Mouse (Mus musculus): ENCODE measurements around the gene Fndc3b.
"Not testable (repeated sequence)": the region's sequence is repeated elsewhere in the genome, so short reads cannot be mapped to it uniquely, and the experiment has no call there.

The Fndc3b gene

DNA sequence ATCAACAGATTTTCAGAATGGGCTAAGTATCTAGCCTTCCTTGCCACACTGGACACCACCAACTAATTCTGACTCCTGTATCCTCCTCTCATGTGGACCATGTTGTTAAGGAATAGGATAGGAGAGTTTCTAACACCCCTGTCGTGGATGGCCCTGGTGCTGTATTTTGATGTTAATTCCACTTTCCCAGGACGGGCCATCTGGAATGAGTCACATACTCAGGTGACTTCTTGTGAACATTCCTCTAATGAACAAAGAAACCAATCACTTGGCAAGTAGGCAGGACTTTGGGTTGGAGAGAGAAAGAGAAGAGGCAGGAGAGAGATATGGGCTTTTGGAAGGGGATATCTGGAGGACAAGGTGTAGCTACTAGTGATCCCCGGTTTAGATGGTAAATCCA, 204.2 kb downstream of the Fndc3b start:
- in situ Hi-C loops (cut with MboI, MseI): no loop called here

DNA sequence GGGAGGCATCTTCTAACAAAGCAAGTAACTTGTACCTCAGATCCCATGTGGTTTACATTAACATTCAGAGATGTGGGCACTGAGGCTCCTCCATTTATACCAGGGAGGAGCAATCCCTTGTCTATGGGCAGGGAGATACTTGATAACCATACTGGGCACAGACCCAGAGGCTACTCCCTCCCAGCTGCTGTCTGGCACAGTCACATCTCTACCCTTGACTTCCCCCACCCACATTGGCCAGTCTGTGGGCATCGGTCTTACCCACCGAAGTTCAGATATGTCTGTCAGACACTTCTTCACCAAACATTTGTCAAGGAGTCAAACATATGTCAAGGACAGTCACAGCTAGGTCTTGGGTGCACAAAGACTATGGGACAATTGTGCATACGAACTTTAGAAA, 205.5 kb downstream of the Fndc3b start:
- in situ Hi-C loops (cut with MboI, MseI): no loop called here

DNA sequence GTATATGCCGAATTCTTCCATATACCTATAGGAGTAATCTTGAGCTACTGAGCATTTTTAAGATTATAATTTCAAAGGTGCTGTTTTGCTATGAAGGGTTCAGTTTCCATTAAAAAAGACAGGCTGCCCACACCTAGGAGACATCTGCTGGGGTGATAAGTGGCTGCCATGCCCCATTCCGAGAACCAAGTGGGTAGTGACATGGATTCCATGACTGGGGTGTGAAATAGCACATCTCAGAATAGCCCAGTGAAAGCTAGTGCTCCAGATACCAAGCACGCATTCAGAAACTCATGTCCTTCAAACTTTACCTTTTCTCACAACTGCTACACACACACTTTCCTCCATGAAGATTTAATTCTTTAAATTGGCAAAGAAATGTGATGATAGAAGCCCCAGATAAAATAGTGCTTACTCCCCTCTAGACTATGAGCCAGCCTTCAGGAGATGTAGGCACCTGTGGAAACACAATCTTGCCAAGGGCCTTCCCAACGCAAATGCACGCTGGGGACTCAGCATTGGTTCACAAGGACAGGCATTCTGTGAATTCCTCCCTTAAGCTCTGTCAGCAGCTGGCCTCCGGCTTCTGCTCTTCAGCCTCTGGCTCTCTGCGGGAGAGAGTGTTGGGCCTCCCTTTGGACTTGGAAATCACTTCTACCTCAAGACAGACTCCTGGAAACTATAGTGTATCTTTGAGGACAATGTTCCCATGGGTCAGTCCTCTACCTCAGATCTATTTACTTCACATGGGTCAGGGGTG, 207.6 kb downstream of the Fndc3b start:
- in situ Hi-C loops (cut with MboI, MseI): no loop called here

DNA sequence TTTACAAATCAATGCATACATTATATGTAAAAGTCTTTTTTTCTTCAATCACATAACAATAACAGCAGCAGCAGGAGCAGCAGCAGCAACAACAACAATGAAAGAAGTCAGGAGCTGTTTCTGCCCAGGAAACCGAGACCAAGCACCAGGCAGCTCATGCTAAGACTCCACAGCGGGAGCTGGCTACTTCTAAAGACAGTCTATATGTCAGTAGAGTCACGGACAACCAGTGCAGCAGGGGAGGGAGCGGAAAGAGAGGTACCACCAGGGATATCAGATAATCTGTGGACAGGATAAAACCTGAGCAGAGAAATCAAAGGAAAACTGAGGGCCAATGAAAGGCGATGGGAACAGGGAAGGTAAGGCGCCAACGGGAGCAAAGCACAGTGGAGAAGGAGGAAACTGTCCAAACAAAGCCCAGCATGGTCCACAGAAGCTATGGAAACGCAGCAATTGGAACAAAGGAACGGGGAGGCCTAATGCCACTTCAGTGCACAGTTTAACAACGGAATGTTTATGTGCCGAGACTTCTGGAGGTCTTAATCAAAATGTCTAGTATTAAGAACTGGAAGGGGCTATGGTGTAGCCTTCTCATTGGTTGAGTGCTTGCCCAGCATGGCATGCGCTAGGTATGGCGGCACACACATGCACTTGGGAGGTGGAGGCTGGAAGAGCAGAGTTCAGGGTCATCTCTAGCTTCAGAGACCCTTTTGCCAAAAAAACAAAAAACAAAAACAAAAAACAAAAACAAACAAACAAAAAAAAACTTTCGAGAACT, 215.6 kb downstream of the Fndc3b start:
- in situ Hi-C loops (cut with MboI, MseI): no loop called here

DNA sequence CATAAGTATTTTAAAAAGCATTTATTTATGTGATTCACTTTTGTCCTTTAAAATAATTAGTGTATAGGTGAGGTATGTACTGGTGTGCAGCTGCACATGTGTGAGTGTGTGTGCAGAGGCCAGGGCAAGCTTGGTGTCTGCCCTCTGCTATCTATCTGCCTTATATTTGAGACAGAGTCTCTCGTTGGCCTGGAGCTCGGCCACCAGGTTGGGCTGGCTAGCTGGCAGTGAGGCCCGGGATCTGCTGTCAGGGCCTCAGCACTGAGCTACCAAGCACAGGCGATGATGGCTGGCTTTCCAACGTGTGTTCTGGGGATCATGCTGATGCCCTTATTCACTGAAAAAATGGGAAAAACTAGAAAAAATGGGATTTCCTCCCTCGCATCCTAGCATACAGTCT, 216.4 kb downstream of the Fndc3b start:
- in situ Hi-C loops (cut with MboI, MseI): no loop called here

DNA sequence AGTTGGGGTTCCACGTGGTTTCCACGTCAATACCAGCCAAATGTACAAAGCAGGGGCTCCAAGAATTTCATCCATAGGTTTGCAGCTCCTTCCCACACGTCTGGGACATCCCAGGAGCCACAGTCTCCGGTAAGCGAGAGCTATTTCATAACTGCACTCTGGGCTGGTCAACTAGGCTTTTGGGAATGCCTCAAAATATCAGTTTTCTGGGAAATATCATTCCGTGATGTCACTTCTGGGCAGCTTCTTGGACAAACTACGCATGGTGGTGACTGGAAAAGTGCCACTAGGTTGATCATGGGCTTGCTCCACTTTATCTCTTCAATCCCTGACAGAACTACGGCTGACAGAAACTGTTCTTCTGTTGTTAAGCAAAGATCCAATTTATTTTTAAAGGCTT, 217.0 kb downstream of the Fndc3b start:
- in situ Hi-C loops (cut with MboI, MseI): no loop called here

DNA sequence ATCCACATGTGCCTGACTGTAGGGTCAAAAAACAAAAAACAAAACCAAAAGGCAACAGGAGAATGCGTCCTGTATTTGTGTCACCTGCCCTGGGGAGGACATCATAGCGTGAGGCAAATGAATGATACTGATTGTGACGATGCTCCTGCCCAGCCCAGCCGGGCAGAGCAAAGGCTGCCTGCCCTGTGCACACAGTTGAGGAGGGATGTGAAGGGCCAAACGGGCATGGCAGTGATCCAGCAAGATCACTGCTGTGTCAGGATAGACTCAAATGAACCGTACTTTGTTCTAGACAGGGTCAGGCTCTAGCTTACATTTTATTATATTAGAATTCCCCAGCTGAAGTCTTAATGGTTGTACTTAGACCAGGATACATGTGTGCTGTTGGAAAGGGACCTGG, 219.3 kb downstream of the Fndc3b start:
- in situ Hi-C loops (cut with MboI, MseI): no loop called here

DNA sequence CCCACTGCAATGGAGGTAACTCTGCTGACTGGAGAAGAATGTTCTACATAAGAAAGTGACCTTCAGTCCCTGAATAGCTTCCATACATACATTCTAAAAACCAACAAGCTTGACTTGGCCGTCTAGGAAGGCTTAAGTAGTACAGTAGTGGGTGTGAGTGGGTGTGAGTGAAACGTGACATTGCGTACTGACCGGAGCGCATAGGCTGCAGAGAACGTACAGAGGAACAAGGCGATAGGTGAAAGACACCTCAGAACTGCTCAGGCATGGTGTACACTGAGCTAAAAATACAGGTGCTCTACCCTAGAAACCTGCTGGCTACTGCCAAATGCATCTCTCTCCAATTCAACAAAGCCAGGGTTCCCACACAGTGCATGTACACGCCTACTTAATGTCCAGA, 219.7 kb downstream of the Fndc3b start:
- in situ Hi-C loops (cut with MboI, MseI): no loop called here

DNA sequence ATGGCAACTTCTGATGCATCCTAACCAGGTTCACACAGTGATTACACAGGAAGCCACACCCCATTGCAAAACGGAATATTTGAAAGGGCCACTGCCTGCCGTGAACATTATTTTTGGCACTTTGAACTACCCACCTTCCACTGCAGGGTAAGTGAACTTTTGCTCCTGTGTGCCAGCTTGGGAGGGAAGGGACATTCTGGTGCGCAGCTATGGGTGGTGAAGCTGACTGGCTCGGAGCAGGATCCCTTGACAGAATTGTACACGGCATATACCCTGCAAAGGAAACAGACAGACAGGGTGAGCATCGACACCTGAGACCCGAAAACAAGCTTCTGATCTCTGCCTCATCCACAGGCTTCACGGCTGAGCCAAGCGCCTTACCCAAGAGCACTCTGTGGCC, 220.2 kb downstream of the Fndc3b start:
- in situ Hi-C loops (cut with MboI, MseI): no loop called here

DNA sequence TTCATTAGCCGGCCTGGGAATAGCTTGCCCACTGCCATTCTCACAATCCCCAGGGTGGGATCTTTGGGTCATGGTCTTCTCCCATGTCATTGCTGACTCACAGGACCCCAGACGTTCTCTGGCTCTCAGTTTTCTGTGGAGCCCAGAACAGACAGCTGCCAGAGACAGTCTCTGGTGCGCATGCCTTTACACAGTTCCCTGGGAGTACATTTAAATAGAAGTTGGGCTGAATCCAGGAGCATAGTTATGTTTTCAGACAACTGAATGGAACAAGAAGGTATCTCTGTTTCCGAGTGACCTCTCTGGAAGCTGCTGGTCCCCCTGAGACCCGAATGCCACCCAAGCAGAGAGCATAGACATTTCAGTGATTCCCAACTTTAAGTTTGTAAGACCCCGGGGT, 221.6 kb downstream of the Fndc3b start:
- in situ Hi-C loops (cut with MboI, MseI): no loop called here

DNA sequence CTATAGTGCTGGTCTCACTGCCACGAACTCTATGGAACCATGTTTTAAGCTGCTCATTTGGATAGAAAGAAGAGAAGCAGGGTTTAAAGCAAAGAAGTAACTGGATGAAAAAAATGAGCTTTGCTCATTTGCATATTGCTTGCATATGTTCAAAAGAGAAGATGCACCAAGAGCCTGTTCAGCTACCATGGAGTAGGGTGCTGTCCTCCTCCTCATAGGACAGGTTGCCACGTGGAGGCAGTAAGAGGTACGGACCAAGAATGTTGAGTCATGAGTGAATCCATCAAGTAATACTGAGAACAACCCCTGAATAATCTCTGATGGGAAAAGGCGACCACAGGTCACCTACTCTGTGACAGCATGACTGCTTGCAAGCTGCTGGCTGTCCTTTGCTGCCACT, 226.0 kb downstream of the Fndc3b start:
- in situ Hi-C loops (cut with MboI, MseI): no loop called here

DNA sequence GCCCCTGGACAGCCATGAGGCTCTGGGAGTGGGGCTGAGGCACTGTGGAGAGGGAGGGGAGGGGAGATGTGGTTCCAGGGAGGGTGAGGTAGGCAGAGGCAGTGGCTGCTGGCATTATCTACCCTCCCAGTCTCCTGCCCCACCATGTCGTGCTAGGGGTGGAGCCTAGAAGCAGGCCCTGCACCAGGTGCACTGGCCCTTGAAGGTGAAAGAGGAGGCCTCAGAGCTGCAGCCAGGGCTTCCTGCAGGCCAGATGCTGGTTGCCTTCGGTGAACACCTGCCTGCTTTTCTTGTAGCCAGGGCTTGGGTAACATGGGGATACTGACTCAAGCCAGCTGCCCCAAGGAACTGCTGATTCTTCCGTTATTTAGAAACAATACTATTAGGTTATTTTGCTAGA, 226.4 kb downstream of the Fndc3b start:
- in situ Hi-C loops (cut with MboI, MseI): no loop called here

DNA sequence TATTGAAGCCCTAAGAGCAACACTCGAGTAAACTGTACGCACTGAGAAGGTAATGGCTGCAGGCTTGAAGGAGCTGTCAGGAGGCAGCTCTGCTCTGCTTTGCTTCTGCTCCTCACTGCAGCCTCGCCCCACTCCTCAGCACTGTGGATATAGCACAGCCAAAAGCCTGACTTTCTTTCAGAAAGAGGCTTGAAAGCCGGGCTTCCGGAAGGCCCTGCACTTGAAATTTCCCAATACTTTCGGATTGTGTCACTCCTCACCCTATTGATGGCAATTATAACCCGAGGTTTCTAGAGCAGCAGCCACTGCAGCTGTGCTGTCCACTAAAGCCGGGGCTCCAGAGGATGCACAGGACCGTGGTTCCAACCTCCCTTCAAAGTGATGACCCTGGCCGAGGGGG, 227.3 kb downstream of the Fndc3b start:
- in situ Hi-C loops (cut with MboI, MseI): no loop called here

DNA sequence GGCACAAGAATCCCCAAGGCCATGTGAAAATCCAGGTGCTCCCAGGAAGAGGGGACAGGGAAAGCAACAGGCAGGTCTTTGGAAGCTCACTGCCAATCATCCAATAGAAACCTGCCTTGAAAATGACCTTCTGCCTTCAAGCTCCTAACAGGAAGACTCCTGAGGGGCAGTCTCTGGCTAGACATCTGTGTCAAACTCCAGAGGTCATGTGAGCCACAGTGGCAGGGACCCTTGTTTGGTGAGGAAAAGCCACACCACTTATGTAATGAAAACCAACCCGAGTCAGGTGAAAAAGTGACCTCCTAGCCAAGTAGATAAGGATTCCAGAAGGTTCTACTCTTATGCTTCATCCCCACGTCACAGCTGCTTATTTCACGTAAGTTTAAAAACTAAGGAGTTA, 227.8 kb downstream of the Fndc3b start:
- in situ Hi-C loops (cut with MboI, MseI): no loop called here

DNA sequence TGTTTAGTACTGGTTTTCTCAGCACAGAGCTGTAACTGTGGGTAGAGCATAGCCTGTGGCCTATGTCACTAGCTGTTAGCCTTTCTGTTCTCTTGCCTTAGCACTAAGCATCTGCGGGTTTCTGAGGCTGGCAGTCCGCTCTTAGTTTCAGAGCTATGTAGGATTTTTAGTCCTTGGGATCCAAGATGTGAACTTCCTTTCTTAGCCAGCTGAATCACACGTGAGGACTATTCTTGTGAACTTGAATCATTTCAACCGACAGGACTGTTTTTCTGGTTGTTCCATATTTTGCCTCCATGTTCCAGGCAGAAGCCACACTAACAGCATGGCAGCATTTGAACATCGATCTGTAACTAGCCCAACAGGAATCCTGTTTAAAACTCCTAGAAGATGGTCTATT, 229.4 kb downstream of the Fndc3b start:
- in situ Hi-C loops (cut with MboI, MseI): no loop called here

DNA sequence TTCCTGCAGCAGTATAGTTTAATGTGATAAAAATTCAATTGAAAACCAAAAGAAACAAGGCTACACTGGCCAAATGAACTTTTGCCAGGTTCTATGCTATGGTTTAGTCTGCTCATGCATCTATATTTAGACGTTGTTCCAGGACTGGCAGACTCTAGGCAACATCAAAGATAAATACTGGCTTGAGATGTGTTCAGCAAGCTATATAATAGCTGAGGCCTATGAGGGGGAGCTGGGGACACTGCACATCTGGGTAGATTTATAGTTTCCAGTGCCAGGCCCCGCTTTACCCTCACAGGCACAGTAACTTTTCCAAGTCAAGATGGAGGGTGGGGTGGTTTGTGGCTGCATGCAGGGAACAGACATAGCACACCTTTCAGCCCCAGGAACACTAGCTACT, 231.7 kb downstream of the Fndc3b start:
- in situ Hi-C loops (cut with MboI, MseI): no loop called here

DNA sequence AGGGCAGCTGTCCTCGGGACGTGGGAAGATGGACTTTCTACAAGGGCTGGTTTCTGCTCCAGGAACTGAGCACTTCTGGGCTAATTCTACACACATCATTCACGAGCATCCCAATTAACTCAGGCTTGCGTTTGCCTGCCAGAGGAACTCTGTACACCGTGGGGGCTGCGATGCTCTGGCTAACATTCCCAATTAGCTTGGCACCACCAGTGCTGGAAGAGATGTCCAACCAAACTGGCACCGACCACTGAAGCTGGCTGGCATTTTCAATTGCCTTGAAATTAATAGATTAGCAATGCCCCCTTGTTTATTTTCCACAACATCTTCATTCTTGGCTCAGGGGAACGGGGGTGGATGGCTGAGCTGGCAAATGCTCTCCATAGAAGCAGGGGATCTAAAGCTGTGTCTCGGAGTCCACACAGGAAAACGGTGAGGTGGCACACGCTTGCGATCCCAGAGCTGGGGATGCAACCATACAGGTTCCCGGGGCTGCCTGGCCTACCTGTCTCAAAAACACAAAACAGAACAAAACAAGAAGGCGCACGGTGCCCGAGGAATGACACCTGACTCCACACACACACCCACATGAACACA, 232.4 kb downstream of the Fndc3b start:
- in situ Hi-C loops (cut with MboI, MseI): no loop called here

DNA sequence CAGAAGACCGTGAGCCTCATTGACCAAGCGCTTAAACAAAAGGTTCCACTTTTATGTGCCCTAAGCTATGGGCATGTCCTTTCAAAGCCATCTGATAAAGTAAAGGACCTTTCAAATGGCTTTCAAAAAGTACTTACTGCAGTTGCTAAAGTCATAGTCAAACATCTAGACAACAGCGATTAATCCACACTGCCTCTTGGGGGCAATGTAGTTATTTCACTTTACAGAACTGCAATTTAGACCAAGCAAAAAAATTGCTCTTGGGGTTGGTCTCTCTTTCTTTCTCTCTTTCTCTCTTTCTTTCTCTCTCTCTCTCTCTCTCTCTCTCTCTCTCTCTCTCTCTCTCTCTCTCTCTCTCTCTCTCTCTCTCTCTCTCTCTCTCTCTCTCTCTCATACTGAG, 233.4 kb downstream of the Fndc3b start:
- in situ Hi-C loops (cut with MboI, MseI): not testable (repeated sequence)

DNA sequence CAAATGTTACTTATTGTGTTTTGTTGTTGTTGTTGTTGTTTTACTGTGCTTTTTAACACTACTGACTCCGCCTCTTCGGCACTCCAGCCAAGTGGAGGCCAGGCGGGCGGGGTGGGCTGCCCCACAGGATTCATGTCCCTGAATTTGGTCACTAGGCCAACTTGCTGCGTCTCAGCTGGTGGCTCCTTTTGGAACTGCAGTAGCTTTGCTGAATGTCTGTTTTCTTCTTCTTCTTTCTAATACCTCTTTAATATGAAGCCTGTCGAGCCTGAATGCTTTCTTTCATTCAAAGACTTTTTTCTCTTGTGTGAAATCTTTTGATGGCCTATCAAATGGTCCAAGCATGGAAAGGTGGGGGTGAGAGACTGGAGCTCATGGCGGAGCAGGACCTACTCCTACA, 235.2 kb downstream of the Fndc3b start:
- in situ Hi-C loops (cut with MboI, MseI): no loop called here

DNA sequence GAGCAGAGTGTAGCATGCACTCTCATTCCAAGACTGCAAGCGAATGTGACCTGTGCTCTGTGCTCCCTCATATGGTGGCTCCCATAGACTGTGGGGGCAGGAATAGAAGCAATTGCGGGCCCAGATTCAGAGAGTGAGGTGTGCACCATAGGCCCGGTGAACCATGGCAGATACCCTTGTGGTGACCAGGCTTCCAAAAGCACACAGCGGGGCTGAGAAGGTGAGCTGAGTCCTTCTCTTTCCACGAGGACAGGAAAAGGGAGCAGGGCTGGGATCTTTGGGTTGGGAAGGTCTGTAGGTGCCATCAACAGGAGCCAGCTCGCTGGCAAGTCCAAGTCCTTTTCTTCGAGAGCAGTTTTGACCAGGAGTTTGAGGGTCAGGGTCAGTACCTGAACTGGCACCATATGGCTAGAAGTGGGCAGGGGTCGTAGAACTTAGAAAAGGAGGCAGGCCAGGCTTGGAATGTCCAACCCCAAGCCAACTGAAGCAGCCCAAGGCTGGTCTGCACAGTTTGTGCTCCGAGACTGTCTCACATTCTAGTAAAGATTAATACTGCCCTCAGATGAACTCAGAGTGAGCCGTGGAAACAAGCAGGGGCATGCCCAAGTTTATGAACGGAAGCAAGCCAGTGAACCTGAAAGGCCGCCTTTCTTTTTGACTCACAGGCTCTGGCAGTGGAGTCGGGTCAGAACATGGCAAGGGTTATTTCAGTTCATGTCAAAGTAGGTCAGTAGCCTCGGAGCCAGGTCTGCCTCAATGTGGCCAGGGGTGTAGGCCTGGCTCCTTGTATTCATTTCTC, 237.1 kb downstream of the Fndc3b start:
- in situ Hi-C loops (cut with MboI, MseI): no loop called here

DNA sequence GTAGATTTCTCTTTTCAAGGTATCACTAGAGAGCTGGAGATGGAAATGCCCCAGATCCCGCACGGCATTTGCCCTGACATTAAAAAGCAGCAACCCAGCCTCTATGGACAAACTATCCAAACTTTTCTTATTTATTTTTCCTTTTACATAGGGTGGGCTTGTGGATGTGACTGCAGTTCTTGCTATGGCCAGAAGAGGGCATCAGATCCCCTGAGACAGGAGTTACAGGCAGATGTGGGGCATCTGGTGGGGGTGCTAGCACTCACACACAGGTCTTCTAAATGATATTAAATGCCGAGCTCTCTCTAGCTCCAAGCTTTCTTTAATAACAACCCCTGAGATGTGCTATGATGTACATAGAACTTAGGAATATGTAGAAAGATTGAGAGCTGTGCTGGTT, 238.3 kb downstream of the Fndc3b start:
- in situ Hi-C loops (cut with MboI, MseI): no loop called here

DNA sequence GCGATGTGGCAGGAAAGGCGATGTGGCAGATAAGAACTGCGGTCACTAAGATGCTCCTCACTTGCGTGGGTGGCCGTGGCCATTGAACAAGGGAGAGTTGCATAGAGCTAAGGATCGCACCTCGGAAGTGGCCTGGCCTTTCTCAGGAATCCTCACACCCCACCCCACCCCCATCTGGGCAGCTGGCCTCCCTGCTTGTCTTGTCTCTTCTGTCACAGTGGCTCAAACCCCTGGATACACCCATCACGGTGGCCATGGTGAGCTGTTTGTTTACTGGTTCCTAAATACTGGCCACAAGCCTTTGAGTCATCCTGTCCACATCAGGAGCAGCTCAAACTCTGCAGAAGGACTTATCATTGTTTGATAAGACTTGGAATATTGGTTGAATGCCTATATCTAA, 240.3 kb downstream of the Fndc3b start:
- in situ Hi-C loops (cut with MboI, MseI): no loop called here

All from T-helper 17 cell (primary cell).